Mouse (Mus musculus) liver, embryonic 11.5 days (tissue): ENCODE measurements around the gene Tfip11. TPM values are rescaled to one million over a fixed set of nuclear protein-coding genes. Genes with fewer than 3 reads are reported as not detected.
A peak's percentile ranks its signal among the peaks of the same experiment; 100 is the strongest.

ENCODE experiments used
- ATAC-seq: fragments of 200-750 bp; cut with Nextera tagmentation; replicated peaks from 2 replicates; pipeline ENCODE4 v1.8.0; 2017; ENCODE audit warnings: moderate number of reproducible peaks, mild to moderate bottlenecking, moderate TSS enrichment, moderate library complexity; ENCODE audit not compliant: low FRiP score
- DNase-seq: peaks from one replicate; pipeline ENCODE4 v3.0.0-alpha.2; 2017; ENCODE audit warnings: low spot score
- H3K27ac ChIP-seq: fragments of 300-500 bp; sonication (generic); 2 replicates; pipeline ENCODE4 v1.5.1; 2014; ENCODE audit warnings: mild to moderate bottlenecking, low read depth, low read length, control low read depth
- H3K27me3 ChIP-seq: fragments of 300-500 bp; sonication (generic); replicated peaks from 2 replicates; pipeline ENCODE4 v1.6.1; 2014; ENCODE audit warnings: low read length, mixed read lengths; ENCODE audit not compliant: control insufficient read depth, insufficient read depth
- H3K36me3 ChIP-seq: fragments of 300-500 bp; sonication (generic); 2 replicates; pipeline ENCODE4 v1.6.1; 2014; ENCODE audit warnings: mild to moderate bottlenecking, low read length, moderate library complexity, mixed read lengths; ENCODE audit not compliant: control insufficient read depth, insufficient read depth
- H3K4me1 ChIP-seq: fragments of 300-500 bp; sonication (generic); replicated peaks from 2 replicates; pipeline ENCODE4 v1.6.1; 2014; ENCODE audit warnings: low read length, mixed read lengths; ENCODE audit not compliant: control insufficient read depth, insufficient read depth
- H3K4me2 ChIP-seq: fragments of 300-500 bp; sonication (generic); 2 replicates; pipeline ENCODE4 v1.6.1; 2014; ENCODE audit warnings: mild to moderate bottlenecking, control low read depth, moderate library complexity
- H3K4me3 ChIP-seq: fragments of 300-500 bp; sonication (generic); 2 replicates; pipeline ENCODE4 v1.5.1; 2014; ENCODE audit warnings: low read depth, low read length, control low read depth
- H3K9ac ChIP-seq: fragments of 300-500 bp; sonication (generic); 2 replicates; pipeline ENCODE4 v1.6.1; 2014; ENCODE audit warnings: low read depth, low read length, control low read depth
- H3K9me3 ChIP-seq: fragments of 300-500 bp; sonication (generic); 2 replicates; pipeline ENCODE4 v1.6.1; 2016; ENCODE audit warnings: low read length, inconsistent platforms, mixed read lengths; ENCODE audit not compliant: control insufficient read depth
- WGBS: fragments of 180-500 bp; shearing (Covaris S2); extraction: QIAGEN DNeasy Blood & Tissue Kit; methylation state at CpG from one replicate; pipeline ENCODE4 v1.1.7; 2014; 5-methylcytosine and 5-hydroxymethylcytosine counted together
- polyA plus RNA-seq: library from polyadenylated mRNA; unstranded; fragments of >200 nt; fragmentation: Nextera tagmentation; extraction: Ambion mirVana; gene quantifications from 2 replicates; pipeline ENCODE4 v1.2.1, GENCODE M21; 2014

Gene Tfip11
- polyA plus RNA-seq, 1 experiment from 2014 or later = 24.5 TPM

GRCm38 (mm10) chr5:112321376-112321775, 4.8 kb upstream of the Tfip11 start:
- H3K9ac ChIP-seq = no peak overlapping the region
- H3K4me2 ChIP-seq = no peak overlapping the region
- WGBS = 83% methylated on average over 4 of the region's 4 CpGs
- peaks cover 18% of the 10 kb centered on the region for H3K4me1 ChIP-seq
- no peaks in the 10 kb centered on the region for H3K36me3 ChIP-seq
- H3K27ac ChIP-seq = no peak overlapping the region
- H3K27me3 ChIP-seq = no peaks in the 10 kb centered on the region
- no peak for ATAC-seq
- H3K4me3 ChIP-seq = no peak overlapping the region
- H3K9me3 ChIP-seq = no peaks in the 10 kb centered on the region
- no peak for DNase-seq

GRCm38 (mm10) chr5:112323246-112323645, 2.9 kb upstream of the Tfip11 start:
- peaks cover 6% of the 10 kb centered on the region; the same call in 1 of the 2 replicates for H3K36me3 ChIP-seq
- no peaks in the 10 kb centered on the region for H3K27me3 ChIP-seq
- H3K4me3 ChIP-seq = no peak overlapping the region
- H3K27ac ChIP-seq = no peak overlapping the region
- DNase-seq (no peak), ATAC-seq (no peak)
- peaks cover 23% of the 10 kb centered on the region for H3K4me1 ChIP-seq
- WGBS = 90% methylated on average over 6 of the region's 6 CpGs
- no peak overlapping the region for H3K9ac ChIP-seq
- H3K4me2 ChIP-seq = no peak overlapping the region
- no peaks in the 10 kb centered on the region for H3K9me3 ChIP-seq

DNA sequence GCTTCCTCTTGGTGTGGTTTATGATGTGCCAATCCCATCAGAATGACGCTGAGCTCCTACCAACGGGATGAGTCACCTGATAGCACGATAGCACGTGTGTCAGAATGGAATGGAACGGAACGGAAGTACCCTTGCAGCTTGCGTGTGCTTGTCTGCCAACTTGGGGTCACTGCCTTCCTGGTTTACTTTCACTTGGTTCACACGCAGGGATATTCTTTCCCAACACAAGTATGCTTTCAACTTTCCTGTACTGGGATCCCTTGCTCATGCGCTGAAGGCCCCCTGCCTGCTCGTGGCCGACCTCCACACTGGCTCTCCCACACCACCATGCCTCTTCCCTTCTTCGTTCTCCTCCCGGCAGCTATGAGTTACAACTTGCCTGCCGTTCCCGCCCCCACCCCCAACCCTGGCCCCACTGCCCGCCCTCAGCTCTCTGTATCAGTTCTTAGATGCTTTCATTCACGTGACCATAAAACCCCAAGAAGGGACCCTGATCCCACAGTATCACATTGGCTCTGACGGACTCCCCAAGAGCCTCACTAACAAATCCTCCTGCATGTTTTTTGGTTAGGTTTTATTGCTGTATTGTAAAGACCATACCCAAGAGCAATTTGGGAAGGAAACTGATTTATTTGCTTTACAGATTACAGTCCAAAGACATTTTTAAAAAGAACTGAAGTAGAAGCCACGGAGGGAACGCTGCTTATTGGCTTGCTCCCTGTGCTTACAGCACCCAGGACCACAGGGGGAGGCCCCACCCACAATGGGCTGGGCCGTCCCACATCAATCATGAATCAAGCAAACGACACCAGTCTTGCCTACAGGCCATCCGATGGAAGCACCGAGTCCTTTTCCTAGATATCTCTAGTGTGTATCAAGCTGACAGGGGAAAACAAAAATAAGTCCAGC, 1.3 kb upstream of the Tfip11 start:
- DNase-seq = peak; percentile 66
- WGBS = 13% methylated on average over 24 of the region's 24 CpGs

DNA sequence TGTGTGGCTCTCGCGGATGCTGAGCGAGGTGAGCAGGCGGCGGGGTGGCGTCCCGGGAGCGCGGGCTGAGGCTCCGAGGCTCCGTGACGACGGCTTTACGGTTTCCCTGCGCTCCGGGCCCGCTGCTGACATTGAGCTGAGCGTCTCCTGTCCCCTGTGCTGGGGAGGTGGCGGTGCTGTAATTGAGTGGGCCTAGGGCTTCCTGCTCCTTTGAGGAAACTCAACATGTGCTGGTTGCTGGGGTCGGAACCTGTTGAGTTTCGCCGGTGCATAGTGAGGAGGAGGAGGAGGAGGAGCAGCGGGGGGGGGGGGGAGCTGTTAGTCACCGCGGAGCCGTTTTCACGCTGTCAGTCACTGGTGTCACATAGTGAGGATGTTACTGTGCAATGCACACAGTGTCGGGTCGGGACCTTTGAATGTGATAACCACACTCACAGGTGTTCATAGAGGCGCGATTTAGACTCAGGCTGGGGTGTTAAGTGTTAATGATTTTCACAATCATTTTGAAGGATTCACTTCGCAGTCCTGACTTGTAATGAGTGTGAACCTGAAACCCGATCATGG, 370 bp downstream of the Tfip11 start:
- ATAC-seq (peak; percentile 7; the same call in 1 of the 2 replicates), DNase-seq (no peak)
- Histone ChIP-seq H3K9me3 (no peaks in the 10 kb centered on the region), H3K4me1 (peaks cover 18% of the 10 kb centered on the region), H3K27me3 (no peaks in the 10 kb centered on the region), H3K27ac (no peak overlapping the region), H3K36me3 (peaks cover 32% of the 10 kb centered on the region), H3K9ac (peak overlapping the region; percentile 89), H3K4me3 (peak overlapping the region; percentile 99), H3K4me2 (peak overlapping the region; percentile 76)
- WGBS = 1% methylated on average over 32 of the region's 33 CpGs

More for the DNA sequence above, 1.3 kb upstream of the Tfip11 start:
- no peaks in the 10 kb centered on the region for H3K27me3 ChIP-seq
- peaks cover 20% of the 10 kb centered on the region for H3K4me1 ChIP-seq
- peak overlapping the region; percentile 99 for H3K4me3 ChIP-seq
- peak overlapping the region; percentile 80 for H3K27ac ChIP-seq
- peak; percentile 90 for ATAC-seq
- peak overlapping the region; percentile 76 for H3K4me2 ChIP-seq
- peaks cover 16% of the 10 kb centered on the region; the same call in 1 of the 2 replicates for H3K36me3 ChIP-seq
- peak overlapping the region; percentile 58 for H3K9ac ChIP-seq
- H3K9me3 ChIP-seq = no peaks in the 10 kb centered on the region

DNA sequence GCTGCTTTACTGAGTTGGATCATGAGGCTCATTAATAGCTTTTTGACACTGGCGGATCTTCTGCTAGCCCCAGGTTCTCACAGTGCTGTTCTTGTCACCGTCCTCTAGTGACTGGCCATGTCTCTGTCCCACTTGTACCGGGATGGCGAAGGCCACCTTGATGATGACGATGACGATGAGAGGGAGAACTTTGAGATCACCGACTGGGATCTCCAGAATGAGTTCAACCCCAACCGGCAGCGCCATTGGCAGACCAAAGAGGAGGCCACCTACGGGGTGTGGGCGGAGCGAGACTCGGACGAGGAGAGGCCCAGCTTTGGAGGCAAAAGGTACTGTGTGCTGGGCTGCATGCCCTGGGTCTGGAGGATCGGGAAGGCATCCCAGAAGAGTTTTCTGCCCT, 1.7 kb downstream of the Tfip11 start:
- Histone ChIP-seq H3K4me1 (peaks cover 18% of the 10 kb centered on the region), H3K4me3 (no peak overlapping the region), H3K27ac (no peak overlapping the region), H3K36me3 (peaks cover 42% of the 10 kb centered on the region), H3K9me3 (no peaks in the 10 kb centered on the region), H3K27me3 (no peaks in the 10 kb centered on the region), H3K9ac (no peak overlapping the region), H3K4me2 (no peak overlapping the region)
- ATAC-seq (no peak), DNase-seq (no peak)
- 94% methylated on average over 15 of the region's 15 CpGs for WGBS

DNA sequence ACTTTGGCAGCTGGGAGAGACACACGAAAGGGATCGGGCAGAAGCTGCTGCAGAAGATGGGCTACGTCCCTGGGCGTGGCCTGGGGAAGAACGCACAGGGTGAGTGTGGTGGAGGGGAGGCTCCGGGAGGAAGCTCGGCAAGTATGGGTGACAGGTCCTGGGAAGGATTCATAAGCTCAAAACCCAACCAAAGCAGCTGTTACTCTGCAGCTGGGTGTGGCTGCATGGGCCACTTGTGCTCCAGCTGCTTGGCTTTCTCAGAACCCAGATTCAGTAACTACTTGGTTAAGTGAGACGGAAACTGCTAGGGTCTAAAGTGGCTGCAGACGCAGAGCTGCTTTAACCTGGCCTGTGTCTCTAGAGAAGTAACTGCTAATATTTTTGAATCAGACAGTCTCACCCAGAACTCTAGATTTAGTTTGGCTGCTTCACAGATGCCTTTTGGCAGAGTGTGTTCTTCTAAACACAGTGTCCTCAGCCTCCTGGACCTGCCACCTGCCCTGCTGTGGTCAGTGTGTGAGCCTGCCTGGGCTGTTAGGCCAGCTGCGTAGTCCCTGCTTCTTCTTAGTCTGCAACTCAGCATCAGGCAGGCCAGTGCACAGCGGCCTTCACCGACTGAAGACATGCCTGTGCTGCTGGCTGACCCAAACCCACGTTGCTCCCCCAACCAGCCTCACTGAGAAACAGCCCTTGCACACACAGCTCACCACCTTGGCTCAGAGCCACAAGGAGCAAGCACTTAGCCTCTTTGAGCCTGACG, 3.8 kb downstream of the Tfip11 start:
- Histone ChIP-seq H3K9me3 (no peaks in the 10 kb centered on the region), H3K4me1 (peaks cover 11% of the 10 kb centered on the region), H3K4me2 (no peak overlapping the region), H3K4me3 (no peak overlapping the region), H3K36me3 (peaks cover 64% of the 10 kb centered on the region), H3K27me3 (no peaks in the 10 kb centered on the region), H3K9ac (no peak overlapping the region), H3K27ac (no peak overlapping the region)
- DNase-seq = no peak
- ATAC-seq = no peak
- WGBS = 93% methylated on average over 14 of the region's 14 CpGs

- Histone ChIP-seq H3K4me1 (no peaks in the 10 kb centered on the region), H3K27ac (no peak overlapping the region), H3K4me2 (no peak overlapping the region), H3K9ac (no peak overlapping the region), H3K4me3 (no peak overlapping the region), H3K9me3 (no peaks in the 10 kb centered on the region), H3K27me3 (no peaks in the 10 kb centered on the region), H3K36me3 (peaks cover 79% of the 10 kb centered on the region)
- DNase-seq (no peak), ATAC-seq (0 out of 2 replicates have a peak, but pooled peaks have one; percentile 33)
- WGBS = 45% methylated on average over 2 of the region's 2 CpGs
Observed at GRCm38 (mm10) chr5:112335473-112335872, 9.3 kb downstream of the Tfip11 start.

DNA sequence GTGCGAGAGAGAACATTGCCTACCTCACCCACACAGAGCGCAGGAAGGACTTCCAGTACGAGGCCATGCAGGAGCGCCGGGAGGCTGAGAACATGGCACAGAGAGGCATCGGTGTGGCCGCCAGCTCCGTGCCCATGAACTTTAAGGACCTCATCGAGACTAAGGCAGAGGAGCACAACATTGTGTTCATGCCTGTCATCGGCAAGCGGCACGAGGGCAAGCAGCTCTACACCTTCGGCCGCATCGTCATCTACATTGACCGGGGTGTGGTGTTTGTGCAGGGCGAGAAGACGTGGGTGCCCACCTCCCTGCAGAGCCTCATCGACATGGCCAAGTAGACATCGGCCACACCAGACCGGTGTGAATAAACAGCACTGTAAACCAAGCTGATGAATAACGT, 10.8 kb downstream of the Tfip11 start:
- Histone ChIP-seq H3K36me3 (peaks cover 63% of the 10 kb centered on the region), H3K9ac (no peak overlapping the region), H3K9me3 (no peaks in the 10 kb centered on the region), H3K27ac (no peak overlapping the region), H3K4me3 (no peak overlapping the region), H3K27me3 (no peaks in the 10 kb centered on the region), H3K4me2 (no peak overlapping the region), H3K4me1 (peaks cover 4% of the 10 kb centered on the region)
- 93% methylated on average over 22 of the region's 22 CpGs for WGBS
- ATAC-seq = no peak
- no peak for DNase-seq
